Mouse (Mus musculus) granulocyte monocyte progenitor cell, adult 5-6 weeks (primary cell): ENCODE results near the gene Slc5a10. TPM values are rescaled to one million over a fixed set of nuclear protein-coding genes. Genes with fewer than 3 reads are reported as not detected.

Source experiments
- ATAC-seq: replicated peaks from 2 replicates; pipeline ENCODE4 v1.8.0; 2016; ENCODE audit warnings: mild to moderate bottlenecking, moderate TSS enrichment, inconsistent platforms; ENCODE audit not compliant: poor library complexity, severe bottlenecking
- total RNA-seq, 2 experiments: library from RNA; stranded (forward) in 1 of 2; stranded (reverse) in 1 of 2; fragments of 200-712, 200-1000 nt in 1 of 2; fragments of >200 nt in 1 of 2; fragmentation: Nextera tagmentation in 1 of 2; gene quantifications; 2 replicates each; pipeline ENCODE4 v1.2.3; 2014 to 2017

Slc5a10 gene
- total RNA-seq, 2 experiments from 2014 or later = not detected

GRCm38 (mm10) chr11:61671781-61672383 is 48.7 kb downstream of the Slc5a10 start:
- no peak for ATAC-seq

GRCm38 (mm10) chr11:61669492-61670490 is 50.8 kb downstream of the Slc5a10 start:
- ATAC-seq = no peak

GRCm38 (mm10) chr11:61667782-61668181 is 52.8 kb downstream of the Slc5a10 start:
- ATAC-seq = no peak

- no peak for ATAC-seq
Measured at GRCm38 (mm10) chr11:61667248-61667647, 53.4 kb downstream of the Slc5a10 start.

- peak; percentile 61 for ATAC-seq
Measured at GRCm38 (mm10) chr11:61665991-61666799, 54.4 kb downstream of the Slc5a10 start.

- no peak for ATAC-seq
Measured at GRCm38 (mm10) chr11:61665401-61665800, 55.2 kb downstream of the Slc5a10 start.

- no peak for ATAC-seq
Measured at GRCm38 (mm10) chr11:61662189-61662588, 58.4 kb downstream of the Slc5a10 start.

GRCm38 (mm10) chr11:61660806-61661392 is 59.7 kb downstream of the Slc5a10 start:
- ATAC-seq = peak; percentile 32; the same call in 1 of the 2 replicates

- ATAC-seq = no peak
Measured at GRCm38 (mm10) chr11:61660001-61660400, 60.6 kb downstream of the Slc5a10 start.

GRCm38 (mm10) chr11:61659011-61659858 is 61.4 kb downstream of the Slc5a10 start:
- no peak; the same call in 1 of the 2 replicates for ATAC-seq

- no peak for ATAC-seq
Measured at GRCm38 (mm10) chr11:61658360-61658922, 62.2 kb downstream of the Slc5a10 start.

GRCm38 (mm10) chr11:61657432-61657831 is 63.2 kb downstream of the Slc5a10 start:
- ATAC-seq = no peak

GRCm38 (mm10) chr11:61656148-61656850 is 64.3 kb downstream of the Slc5a10 start:
- no peak for ATAC-seq

- ATAC-seq = no peak
Measured at GRCm38 (mm10) chr11:61655649-61656048, 65.0 kb downstream of the Slc5a10 start.

- no peak for ATAC-seq
Measured at GRCm38 (mm10) chr11:61654786-61655311, 65.8 kb downstream of the Slc5a10 start.

GRCm38 (mm10) chr11:61653568-61653967 is 67.1 kb downstream of the Slc5a10 start:
- ATAC-seq = no peak

GRCm38 (mm10) chr11:61652686-61653447 is 67.8 kb downstream of the Slc5a10 start, which contains the start of gene Grap:
Gene Grap, plus strand, starts transcription at chr11:61653265.
- peak; percentile 79 for ATAC-seq
